Mouse (Mus musculus) CH12.LX (cell line): ENCODE results near the gene Vmn1r196.

Source experiments
- CTCF ChIP-seq, 2 experiments: IDR thresholded peaks in 1 of 2; conservative IDR thresholded peaks in 1 of 2; 2 replicates each; pipeline ENCODE4 v1.5.1; 2011 to 2012; ENCODE audit warnings: low read depth in 2 of 2, low read length in 2 of 2, improper control_type of control experiment in 1 of 2, inconsistent platforms in 1 of 2, mild to moderate bottlenecking in 1 of 2, moderate library complexity in 1 of 2
- EP300 ChIP-seq: IDR thresholded peaks from 2 replicates; pipeline ENCODE4 v1.6.1; 2011; ENCODE audit warnings: low read length, improper control_type of control experiment
- MAX ChIP-seq: IDR thresholded peaks from 2 replicates; pipeline ENCODE4 v1.6.1; 2011; ENCODE audit warnings: low read length, improper control_type of control experiment
- MAZ ChIP-seq: IDR thresholded peaks from 2 replicates; pipeline ENCODE4 v1.6.1; 2012; ENCODE audit warnings: low read depth, mild to moderate bottlenecking, inconsistent platforms, low read length, improper control_type of control experiment, moderate library complexity
- NRF1 ChIP-seq: IDR thresholded peaks from 2 replicates; pipeline ENCODE4 v1.6.1; 2014; ENCODE audit warnings: low read depth, mild to moderate bottlenecking, inconsistent platforms, low read length, improper control_type of control experiment, moderate library complexity
- POLR2A ChIP-seq: IDR thresholded peaks from 2 replicates; pipeline ENCODE4 v1.6.1; 2011; ENCODE audit warnings: low read depth, mild to moderate bottlenecking, improper control_type of control experiment, low read length
- RAD21 ChIP-seq: IDR thresholded peaks from 2 replicates; pipeline ENCODE4 v1.6.1; 2011; ENCODE audit warnings: low read depth, mild to moderate bottlenecking, low read length, improper control_type of control experiment, moderate library complexity
- ZNF384 ChIP-seq: IDR thresholded peaks from 2 replicates; pipeline ENCODE4 v1.6.1; 2012; ENCODE audit warnings: low read depth, low read length, improper control_type of control experiment, inconsistent platforms

- TF ChIP-seq CTCF (conservative IDR thresholded peaks at IDR 0.05 in 1 of 2, IDR thresholded peaks at IDR 0.05 in 1 of 2; ENCODE audit: low read depth in 2 of 2, low read length in 2 of 2): no peak
- no peak for TF ChIP-seq POLR2A
- no peak for TF ChIP-seq MAZ
- TF ChIP-seq MAX: no peak
- no peak for TF ChIP-seq NRF1
- TF ChIP-seq ZNF384: no peak
- TF ChIP-seq RAD21: no peak
- no peak for TF ChIP-seq EP300
Observed at GRCm38 (mm10) chr13:22335565-22335964, 45.8 kb downstream of the Vmn1r196 start.
